Mouse (Mus musculus): Measurements from ENCODE around the gene Isl2. TPM values are rescaled to one million over a fixed set of nuclear protein-coding genes. Genes with fewer than 3 reads are reported as not detected.

Isl2 gene
- polyA plus RNA-seq (2015; fragmentation: Nextera tagmentation; extraction: Ambion mirVana), result 2.3 and 2.9 TPM in 2 replicates

DNA sequence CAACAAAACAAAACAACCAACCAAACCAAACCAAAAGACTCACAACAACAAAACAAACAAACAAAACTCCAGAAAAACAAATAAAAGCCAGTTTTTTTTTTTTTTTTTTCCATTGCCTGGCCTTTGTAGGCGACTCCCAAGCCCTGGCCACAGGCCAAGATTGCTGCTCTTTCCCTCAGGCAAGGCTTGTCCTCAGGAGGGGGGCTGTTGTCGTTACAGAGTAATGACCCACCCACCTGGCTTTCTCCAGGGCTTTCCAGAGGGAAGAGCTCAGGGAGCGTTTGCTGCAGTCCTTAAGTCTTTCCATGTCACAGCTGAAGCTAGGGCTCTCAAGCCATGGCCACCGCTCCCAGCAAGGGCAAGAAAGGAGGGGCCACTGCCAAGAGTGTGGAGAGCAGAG lies at the start of gene Isl2:
Gene Isl2 (plus strand): TSS at position 296 of the 400 bp plus-strand sequence.
- Histone ChIP-seq H3K27ac (replicated peaks) (no peak within 1 kb of the TSS), H3K9me3 (replicated peaks) (no peaks in the 10 kb centered on the region), H3K4me3 (replicated peaks) (peak within 1 kb of the TSS; percentile 49), H3K27me3 (peaks cover 62% of the 10 kb centered on the region), H3K4me2 (replicated peaks) (peak within 1 kb of the TSS; percentile 2; the same call in 1 of the 2 replicates), H3K36me3 (no peaks in the 10 kb centered on the region), H3K4me1 (peaks cover 35% of the 10 kb centered on the region), H3K9ac (no peak within 1 kb of the TSS)
- WGBS, result 8% methylated on average over 4 of the region's 4 CpGs
- ATAC-seq (ENCODE audit: insufficient number of reproducible peaks, low FRiP score, low TSS enrichment, low read depth), result no peak

DNA sequence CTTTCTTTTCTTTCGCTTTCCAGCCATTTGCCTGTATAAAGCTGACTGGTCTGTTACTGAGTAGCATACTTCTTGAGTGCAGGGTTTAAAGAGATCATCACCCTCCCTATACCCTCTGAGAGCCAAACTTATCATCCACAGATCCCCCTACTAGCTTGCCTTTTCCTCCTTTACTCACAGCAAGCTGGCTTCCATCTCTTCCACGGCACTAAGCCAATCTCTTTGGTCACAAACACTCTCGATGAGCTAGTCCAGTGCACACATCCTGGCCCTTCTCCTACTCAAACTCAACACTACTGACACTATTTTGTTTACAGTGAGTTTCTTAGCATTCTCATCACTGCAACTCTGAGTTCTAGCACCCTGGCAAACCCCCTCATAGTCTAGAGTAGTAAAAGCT lies 30.6 kb upstream of the Isl2 start:
- Histone ChIP-seq H3K4me1 (peaks cover 16% of the 10 kb centered on the region), H3K27ac (replicated peaks) (no peak overlapping the region), H3K9ac (no peak overlapping the region), H3K4me3 (replicated peaks) (no peak overlapping the region), H3K36me3 (no peaks in the 10 kb centered on the region), H3K27me3 (no peaks in the 10 kb centered on the region), H3K9me3 (replicated peaks) (no peaks in the 10 kb centered on the region), H3K4me2 (replicated peaks) (no peak overlapping the region)
- no peak for ATAC-seq (ENCODE audit: insufficient number of reproducible peaks, low FRiP score, low TSS enrichment, low read depth)
- WGBS, result 71% methylated on average over 3 of the region's 3 CpGs

DNA sequence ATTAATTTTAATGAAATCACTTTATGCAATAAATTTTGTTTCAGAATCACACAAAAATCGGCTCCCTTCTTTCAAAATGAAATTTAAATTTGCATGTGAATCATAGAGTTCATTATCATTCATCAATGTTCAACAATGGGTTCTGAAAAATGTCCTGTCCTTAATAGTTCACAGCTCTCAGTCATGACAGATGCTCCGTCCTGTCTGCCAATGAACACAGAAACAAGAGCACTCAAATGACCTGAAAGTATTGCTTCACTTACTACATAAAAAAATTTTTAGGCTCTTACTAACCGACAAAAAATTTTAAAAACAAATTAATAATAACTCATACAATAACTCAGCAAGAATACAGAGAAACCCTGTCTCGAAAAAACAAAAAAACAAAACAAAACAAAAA lies 29.8 kb upstream of the Isl2 start:
- H3K4me3 ChIP-seq (replicated peaks), result no peak overlapping the region
- ATAC-seq (ENCODE audit: insufficient number of reproducible peaks, low FRiP score, low TSS enrichment, low read depth), result no peak
- H3K27me3 ChIP-seq, result 0 out of 2 replicates have a peak, but pooled peaks cover 2% of the 10 kb centered on the region
- 75% methylated on average over 4 of the region's 4 CpGs for WGBS
- H3K9me3 ChIP-seq (replicated peaks), result no peaks in the 10 kb centered on the region
- no peak overlapping the region for H3K4me2 ChIP-seq (replicated peaks)
- H3K27ac ChIP-seq (replicated peaks), result no peak overlapping the region
- H3K4me1 ChIP-seq, result peaks cover 16% of the 10 kb centered on the region
- no peaks in the 10 kb centered on the region for H3K36me3 ChIP-seq
- no peak overlapping the region for H3K9ac ChIP-seq

GRCm38 (mm10) chr9:55509731-55510130 lies 28.7 kb upstream of the Isl2 start:
- Histone ChIP-seq H3K9me3 (replicated peaks) (no peaks in the 10 kb centered on the region), H3K4me3 (replicated peaks) (no peak overlapping the region), H3K4me2 (replicated peaks) (no peak overlapping the region), H3K27me3 (0 out of 2 replicates have a peak, but pooled peaks cover 7% of the 10 kb centered on the region), H3K4me1 (peaks cover 16% of the 10 kb centered on the region), H3K27ac (replicated peaks) (no peak overlapping the region), H3K36me3 (no peaks in the 10 kb centered on the region), H3K9ac (no peak overlapping the region)
- 87% methylated on average over 1 of the region's 1 CpGs for WGBS
- ATAC-seq (ENCODE audit: insufficient number of reproducible peaks, low FRiP score, low TSS enrichment, low read depth), result no peak

DNA sequence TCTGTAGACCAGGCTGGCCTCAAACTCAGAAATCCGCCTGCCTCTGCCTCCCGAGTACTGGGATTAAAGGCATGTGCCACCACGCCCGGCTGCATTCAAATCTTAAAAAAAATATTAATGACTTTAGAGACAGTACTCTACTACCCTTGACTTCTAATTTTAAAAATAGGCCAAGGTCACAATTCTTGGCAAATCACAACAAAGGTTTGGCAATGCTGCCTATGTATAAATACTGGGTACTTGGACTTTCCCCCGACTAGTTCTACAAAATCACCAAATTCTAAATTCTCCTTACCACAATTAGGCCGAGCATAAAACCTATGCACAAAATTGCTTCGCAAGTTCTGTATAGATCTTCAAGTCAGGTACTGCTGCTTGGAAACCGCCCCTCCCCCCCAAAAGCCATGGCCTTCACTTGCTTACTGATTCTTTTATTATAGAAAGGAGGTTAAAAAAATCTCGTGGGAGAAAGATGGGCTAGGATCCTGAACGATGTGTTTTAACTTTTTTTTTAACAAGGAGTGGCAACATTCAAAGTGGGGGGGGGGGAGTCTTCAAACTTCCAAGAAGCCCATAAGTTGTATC lies 27.7 kb upstream of the Isl2 start:
- WGBS, result 83% methylated on average over 10 of the region's 10 CpGs
- peak overlapping the region; percentile 91 for H3K4me3 ChIP-seq (replicated peaks)
- no peak for ATAC-seq (ENCODE audit: insufficient number of reproducible peaks, low FRiP score, low TSS enrichment, low read depth)
- H3K27me3 ChIP-seq, result 0 out of 2 replicates have a peak, but pooled peaks cover 7% of the 10 kb centered on the region
- H3K27ac ChIP-seq (replicated peaks), result no peak overlapping the region
- H3K4me2 ChIP-seq (replicated peaks), result peak overlapping the region; percentile 82
- peaks cover 16% of the 10 kb centered on the region for H3K4me1 ChIP-seq
- no peaks in the 10 kb centered on the region for H3K36me3 ChIP-seq
- no peaks in the 10 kb centered on the region for H3K9me3 ChIP-seq (replicated peaks)
- no peak overlapping the region for H3K9ac ChIP-seq

DNA sequence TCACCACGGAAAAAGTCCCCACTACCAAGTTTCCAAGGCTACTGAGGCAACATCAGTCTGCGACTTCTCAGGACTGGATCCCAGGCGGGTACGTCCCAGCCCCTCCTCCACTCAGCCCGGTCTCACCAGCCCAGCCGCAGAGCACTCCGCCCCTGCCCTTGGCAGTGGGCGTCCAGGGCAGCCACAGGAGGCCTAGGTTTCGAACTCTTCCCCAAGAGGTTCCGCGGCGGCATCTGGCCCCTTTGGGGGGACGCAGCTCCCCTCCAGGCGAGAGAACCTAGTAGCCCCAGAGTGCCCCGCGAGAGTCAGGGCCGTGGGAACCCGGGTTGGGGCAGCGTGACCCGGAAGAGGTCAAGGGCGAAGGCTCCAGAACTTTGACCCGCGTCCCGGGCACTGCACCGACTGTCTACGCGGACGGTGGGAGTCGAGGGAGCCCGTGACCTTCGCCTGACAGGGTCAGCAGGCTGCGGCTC lies 26.9 kb upstream of the Isl2 start:
- H3K4me1 ChIP-seq, result peaks cover 16% of the 10 kb centered on the region
- peak overlapping the region; percentile 94 for H3K9ac ChIP-seq
- H3K36me3 ChIP-seq, result no peaks in the 10 kb centered on the region
- H3K27me3 ChIP-seq, result 0 out of 2 replicates have a peak, but pooled peaks cover 7% of the 10 kb centered on the region
- under 1% methylated on average over 31 of the region's 32 CpGs for WGBS
- peak; percentile 58; the same call in 1 of the 2 replicates for ATAC-seq (ENCODE audit: insufficient number of reproducible peaks, low FRiP score, low TSS enrichment, low read depth)
- peak overlapping the region; percentile 93 for H3K27ac ChIP-seq (replicated peaks)
- H3K9me3 ChIP-seq (replicated peaks), result no peaks in the 10 kb centered on the region
- peak overlapping the region; percentile 82 for H3K4me2 ChIP-seq (replicated peaks)
- H3K4me3 ChIP-seq (replicated peaks), result peak overlapping the region; percentile 91

- Histone ChIP-seq H3K4me1 (peaks cover 16% of the 10 kb centered on the region), H3K36me3 (no peaks in the 10 kb centered on the region), H3K9me3 (replicated peaks) (no peaks in the 10 kb centered on the region), H3K27me3 (0 out of 2 replicates have a peak, but pooled peaks cover 7% of the 10 kb centered on the region), H3K4me3 (replicated peaks) (peak within 1 kb of the TSS; percentile 91), H3K9ac (peak within 1 kb of the TSS; percentile 94), H3K4me2 (replicated peaks) (peak within 1 kb of the TSS; percentile 82), H3K27ac (replicated peaks) (peak within 1 kb of the TSS; percentile 93)
- peak; percentile 99 for ATAC-seq (ENCODE audit: insufficient number of reproducible peaks, low FRiP score, low TSS enrichment, low read depth)
- under 1% methylated on average over 47 of the region's 47 CpGs for WGBS
Measured at GRCm38 (mm10) chr9:55512027-55512543, 26.4 kb upstream of the Isl2 start, which contains the start of gene Etfa. Gene Etfa (minus strand): TSS chr9:55512243.

- Histone ChIP-seq H3K4me1 (no peaks in the 10 kb centered on the region), H3K27me3 (no peaks in the 10 kb centered on the region; the same call in 1 of the 2 replicates), H3K4me2 (replicated peaks) (no peak overlapping the region), H3K27ac (replicated peaks) (no peak overlapping the region), H3K9me3 (replicated peaks) (no peaks in the 10 kb centered on the region), H3K36me3 (no peaks in the 10 kb centered on the region), H3K4me3 (replicated peaks) (no peak overlapping the region), H3K9ac (no peak overlapping the region)
- no peak for ATAC-seq (ENCODE audit: insufficient number of reproducible peaks, low FRiP score, low TSS enrichment, low read depth)
- 36% methylated on average over 4 of the region's 4 CpGs for WGBS
Measured at GRCm38 (mm10) chr9:55525716-55526115, 12.8 kb upstream of the Isl2 start.

DNA sequence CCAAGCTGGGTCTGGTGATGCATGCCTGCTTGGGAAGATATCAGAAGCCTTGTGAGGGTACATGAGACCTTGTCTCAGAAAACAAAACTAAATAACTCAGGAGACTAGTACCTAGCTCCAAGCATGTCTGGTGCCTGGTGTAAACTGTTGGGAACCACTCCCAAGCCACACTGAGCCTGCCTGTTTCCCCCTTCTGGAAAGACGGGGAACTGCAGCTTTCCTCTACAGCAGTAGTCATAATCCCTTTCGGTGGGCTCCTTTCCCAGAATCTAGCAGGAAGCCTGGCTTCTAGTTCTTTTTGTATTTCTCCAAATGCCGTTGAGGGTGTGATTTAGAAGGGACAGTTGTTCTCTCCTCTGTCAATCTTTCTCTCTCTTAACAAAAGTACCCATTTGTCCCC lies 2.6 kb upstream of the Isl2 start:
- H3K9me3 ChIP-seq (replicated peaks), result no peaks in the 10 kb centered on the region
- H3K36me3 ChIP-seq, result no peaks in the 10 kb centered on the region
- H3K27ac ChIP-seq (replicated peaks), result no peak overlapping the region
- no peak for ATAC-seq (ENCODE audit: insufficient number of reproducible peaks, low FRiP score, low TSS enrichment, low read depth)
- H3K4me2 ChIP-seq (replicated peaks), result no peak overlapping the region
- H3K9ac ChIP-seq, result no peak overlapping the region
- peaks cover 18% of the 10 kb centered on the region for H3K4me1 ChIP-seq
- 28% methylated on average over 3 of the region's 3 CpGs for WGBS
- peaks cover 44% of the 10 kb centered on the region for H3K27me3 ChIP-seq
- no peak overlapping the region for H3K4me3 ChIP-seq (replicated peaks)

GRCm38 (mm10) chr9:55539006-55539405 lies 534 bp downstream of the Isl2 start:
- no peak overlapping the region for H3K9ac ChIP-seq
- ATAC-seq (ENCODE audit: insufficient number of reproducible peaks, low FRiP score, low TSS enrichment, low read depth), result no peak
- H3K27me3 ChIP-seq, result peaks cover 69% of the 10 kb centered on the region
- WGBS, result 19% methylated on average over 1 of the region's 1 CpGs
- H3K4me3 ChIP-seq (replicated peaks), result no peak overlapping the region
- H3K4me2 ChIP-seq (replicated peaks), result no peak overlapping the region
- no peak overlapping the region for H3K27ac ChIP-seq (replicated peaks)
- peaks cover 39% of the 10 kb centered on the region for H3K4me1 ChIP-seq
- no peaks in the 10 kb centered on the region for H3K9me3 ChIP-seq (replicated peaks)
- H3K36me3 ChIP-seq, result no peaks in the 10 kb centered on the region

DNA sequence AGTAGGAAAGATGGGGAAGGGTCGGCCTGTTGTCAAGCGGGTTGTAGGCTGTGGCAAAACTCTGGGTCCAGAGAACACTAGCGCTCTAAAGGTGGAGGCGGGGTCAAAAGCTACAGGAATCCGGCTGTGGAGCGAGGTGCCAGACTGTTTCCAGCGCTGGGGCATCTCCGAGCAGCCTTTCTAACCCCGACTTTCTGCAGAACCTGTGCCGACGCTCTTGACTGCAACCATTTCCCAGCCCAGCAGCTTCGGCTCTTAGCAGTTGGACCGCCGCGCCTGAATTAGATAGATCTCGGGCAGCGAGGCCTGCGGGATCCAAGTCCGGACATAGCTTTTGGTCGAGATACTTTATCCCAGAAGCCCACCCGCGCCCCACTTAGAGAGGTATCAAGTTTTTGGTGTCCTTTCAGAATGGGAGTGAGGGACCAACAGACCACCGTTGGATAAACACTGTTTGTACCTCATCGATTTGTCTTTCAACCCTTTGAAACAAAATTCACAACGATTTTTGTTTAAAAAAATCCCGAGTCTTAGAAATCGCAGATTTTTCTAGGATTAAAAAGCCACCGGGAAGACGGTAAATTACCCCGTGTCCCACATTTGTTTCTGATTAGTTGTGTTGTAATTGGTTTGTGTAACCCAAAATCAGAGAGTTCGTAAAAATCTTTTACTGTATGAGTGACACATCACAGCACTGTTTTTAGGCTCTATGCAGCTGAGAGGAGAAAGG lies 1.4 kb downstream of the Isl2 start:
- peak overlapping the region; percentile 87 for H3K4me2 ChIP-seq (replicated peaks)
- H3K9me3 ChIP-seq (replicated peaks), result no peaks in the 10 kb centered on the region
- H3K4me1 ChIP-seq, result peaks cover 47% of the 10 kb centered on the region
- 3% methylated on average over 31 of the region's 31 CpGs for WGBS
- H3K36me3 ChIP-seq, result no peaks in the 10 kb centered on the region
- H3K9ac ChIP-seq, result no peak overlapping the region
- peaks cover 77% of the 10 kb centered on the region for H3K27me3 ChIP-seq
- H3K4me3 ChIP-seq (replicated peaks), result peak overlapping the region; percentile 49
- ATAC-seq (ENCODE audit: insufficient number of reproducible peaks, low FRiP score, low TSS enrichment, low read depth), result no peak
- no peak overlapping the region for H3K27ac ChIP-seq (replicated peaks)

Data from embryonic facial prominence, embryonic 15.5 days (tissue).